Mouse (Mus musculus): ENCODE measurements around the gene Kif24. TPM values are rescaled to one million over a fixed set of nuclear protein-coding genes. Genes with fewer than 3 reads are reported as not detected.

Gene Kif24
- total RNA-seq, 2 experiments from 2014 or later: 0.86 to 1.3 TPM

DNA sequence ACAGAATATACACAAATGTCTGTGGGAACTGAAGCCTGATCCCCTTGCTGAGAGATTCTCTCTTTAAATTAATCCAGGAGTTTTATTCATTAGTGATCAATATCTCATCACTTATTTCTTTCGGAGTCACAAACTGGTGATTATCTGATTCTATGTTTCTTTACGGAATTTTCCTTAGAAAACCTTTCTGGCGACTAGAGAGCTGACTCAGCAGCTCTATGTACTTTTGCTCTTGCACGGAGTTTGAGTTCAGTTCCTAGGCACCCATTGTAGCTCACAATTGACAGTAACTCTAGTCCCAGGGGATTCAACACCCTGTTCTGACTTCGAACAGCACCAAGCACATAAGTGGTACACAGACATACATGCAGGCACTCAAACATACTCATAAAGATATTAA, 25.8 kb downstream of the Kif24 start:
- intact Hi-C loops (cut with DNase I; ENCODE audit: low total_unique reads): no loop called here

DNA sequence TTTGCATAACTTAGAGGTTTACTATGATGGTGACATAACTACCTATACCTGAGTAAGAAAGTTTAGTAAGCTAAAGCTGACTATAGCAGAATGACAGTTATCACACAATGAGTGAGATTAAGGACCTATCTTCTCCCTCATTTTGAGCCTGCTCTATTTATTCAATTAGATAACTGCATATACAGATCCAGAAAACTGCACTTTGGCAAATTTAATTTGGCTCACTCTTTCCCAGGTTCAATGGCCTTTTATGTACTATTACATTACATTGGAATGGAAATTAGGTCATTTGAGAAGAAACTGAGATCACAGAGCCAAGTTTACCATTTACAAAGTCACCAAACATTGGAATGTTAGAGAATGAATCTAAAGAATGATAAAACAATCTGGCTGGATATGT, 47.7 kb downstream of the Kif24 start:
- intact Hi-C loops (cut with DNase I; ENCODE audit: low total_unique reads): no loop called here
- no peak for DNase-seq

More for the DNA sequence above, 25.8 kb downstream of the Kif24 start:
- DNase-seq: no peak

GRCm38 (mm10) chr4:41409341-41409740, 55.3 kb downstream of the Kif24 start:
- intact Hi-C loops (cut with DNase I; ENCODE audit: low total_unique reads): no loop called here
- no peak for DNase-seq

- no peak for DNase-seq
- intact Hi-C loops (cut with DNase I; ENCODE audit: low total_unique reads): no loop called here
These were observed 57.3 kb downstream of the Kif24 start for GRCm38 (mm10) chr4:41407353-41407752.

GRCm38 (mm10) chr4:41406597-41406996, 58.1 kb downstream of the Kif24 start:
- no peak for DNase-seq
- intact Hi-C loops (cut with DNase I; ENCODE audit: low total_unique reads): no loop called here

DNA sequence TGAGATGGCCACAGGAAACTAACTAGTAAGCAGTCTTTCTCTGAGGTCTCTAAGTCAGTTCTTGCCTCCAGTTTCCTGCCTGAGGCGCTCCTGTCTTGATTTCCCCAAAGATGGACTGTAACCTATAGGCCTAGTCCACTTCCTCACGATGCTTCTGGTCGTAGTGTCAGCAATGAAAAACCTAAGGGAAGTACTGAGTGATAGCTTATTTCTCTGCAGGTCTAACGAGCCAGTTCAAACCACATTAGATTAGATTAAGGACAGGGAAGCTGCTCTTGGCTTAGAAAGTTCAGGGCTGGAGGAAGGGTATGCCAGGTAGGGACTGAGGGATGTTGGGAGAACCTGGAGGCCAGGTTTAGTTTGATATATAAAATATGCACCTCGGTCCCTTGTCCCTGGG, 63.1 kb downstream of the Kif24 start:
- intact Hi-C loops (cut with DNase I; ENCODE audit: low total_unique reads): no loop called here
- no peak for DNase-seq

DNA sequence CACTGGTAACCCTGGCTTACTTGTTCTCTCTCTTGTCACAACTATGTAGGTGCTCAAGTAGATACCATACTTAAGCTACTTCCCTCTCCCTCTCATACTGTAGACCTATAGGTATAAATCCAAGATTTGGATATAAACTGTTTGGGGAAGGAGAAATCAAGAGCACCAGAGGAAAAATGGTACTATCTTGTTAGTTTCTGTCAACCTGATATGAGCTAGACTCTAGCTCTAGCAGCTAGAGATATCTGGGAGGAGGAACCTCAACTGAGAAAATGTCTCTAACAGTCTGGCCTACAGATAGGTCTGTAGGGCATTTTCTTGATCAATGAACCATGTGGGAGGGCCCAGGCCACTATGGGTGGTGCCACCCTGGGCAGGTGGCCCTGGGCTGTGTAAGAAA, 63.5 kb downstream of the Kif24 start:
- DNase-seq: no peak
- intact Hi-C loops (cut with DNase I; ENCODE audit: low total_unique reads): no loop called here

DNA sequence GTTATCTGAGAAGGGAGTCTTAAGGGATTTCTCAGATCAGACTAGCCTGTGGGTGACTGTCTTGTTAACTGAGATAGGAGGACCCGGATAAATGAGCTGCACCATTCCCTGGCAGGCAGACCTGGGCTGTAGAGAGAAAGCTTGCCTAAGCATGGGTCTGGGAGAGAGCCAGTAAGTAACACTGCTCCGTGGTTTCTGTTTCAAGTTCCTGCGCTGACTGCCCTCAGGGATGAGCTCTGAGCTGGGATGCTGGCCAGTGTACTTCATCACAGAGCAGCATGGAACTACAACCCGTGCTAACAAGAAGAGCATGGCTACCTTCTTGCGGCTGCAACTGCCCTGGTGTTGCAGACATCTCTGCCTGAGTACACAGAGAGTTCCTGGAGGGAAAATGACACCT, 64.8 kb downstream of the Kif24 start:
- intact Hi-C loops (cut with DNase I; ENCODE audit: low total_unique reads): no loop called here
- DNase-seq: peak; percentile 76

GRCm38 (mm10) chr4:41398353-41398752, 66.3 kb downstream of the Kif24 start:
- DNase-seq: no peak
- intact Hi-C loops (cut with DNase I; ENCODE audit: low total_unique reads): no loop called here

DNA sequence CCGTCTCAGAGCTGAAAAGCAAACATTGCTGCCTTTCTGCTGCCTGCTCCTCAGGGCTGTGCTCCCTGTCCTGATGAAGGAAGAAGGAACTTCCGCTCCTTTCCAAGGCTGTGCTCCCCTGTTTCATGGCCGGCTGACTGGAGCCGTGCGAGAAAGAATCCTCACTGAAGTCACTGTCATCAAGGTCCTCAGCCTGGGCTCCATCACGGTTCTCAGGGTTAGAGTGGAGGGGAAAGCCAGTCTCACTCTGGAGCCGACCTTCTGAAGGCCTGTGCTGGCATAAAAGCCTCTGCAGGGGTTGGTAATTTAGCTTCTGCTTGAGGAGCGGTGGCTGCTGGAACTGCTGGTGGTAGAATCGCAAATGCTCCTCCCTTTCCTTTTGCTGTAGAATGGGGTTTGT, 70.0 kb downstream of the Kif24 start:
- intact Hi-C loops (cut with DNase I; ENCODE audit: low total_unique reads): no loop called here
- DNase-seq: no peak

GRCm38 (mm10) chr4:41391015-41391414, 73.7 kb downstream of the Kif24 start:
- no peak for DNase-seq
- intact Hi-C loops (cut with DNase I; ENCODE audit: low total_unique reads): no loop called here

- intact Hi-C loops (cut with DNase I; ENCODE audit: low total_unique reads): no loop called here
- DNase-seq: peak; percentile 82
These were observed 74.6 kb downstream of the Kif24 start for GRCm38 (mm10) chr4:41390122-41390521.

GRCm38 (mm10) chr4:41389240-41389639, 75.4 kb downstream of the Kif24 start:
- DNase-seq: no peak
- intact Hi-C loops (cut with DNase I; ENCODE audit: low total_unique reads): loop anchor here (10.0 kb wide), 2 partner anchors 74 to 164 kb away; partner anchors contain the start of gene Dcaf12

DNA sequence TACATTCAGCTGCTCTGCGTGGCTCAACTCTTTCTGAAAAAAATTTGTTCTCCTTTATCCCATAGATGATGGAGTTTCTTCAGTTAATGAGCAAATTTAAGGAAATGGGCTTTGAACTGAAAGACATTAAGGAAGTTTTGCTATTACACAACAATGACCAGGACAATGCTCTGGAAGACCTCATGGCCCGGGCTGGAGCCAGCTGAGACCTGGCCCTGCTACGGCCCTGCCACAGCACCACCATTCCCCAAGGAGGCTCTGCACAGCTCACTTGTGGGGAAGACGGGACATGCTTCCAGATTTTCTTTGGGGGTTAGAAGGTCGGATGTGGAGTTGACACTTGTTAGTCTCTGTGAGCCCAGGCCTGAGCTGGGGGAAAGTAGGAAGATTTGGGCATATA, 76.1 kb downstream of the Kif24 start:
- DNase-seq: no peak
- intact Hi-C loops (cut with DNase I; ENCODE audit: low total_unique reads): loop anchor here (10.0 kb wide), 2 partner anchors 74 to 164 kb away; partner anchors contain the start of gene Dcaf12

DNA sequence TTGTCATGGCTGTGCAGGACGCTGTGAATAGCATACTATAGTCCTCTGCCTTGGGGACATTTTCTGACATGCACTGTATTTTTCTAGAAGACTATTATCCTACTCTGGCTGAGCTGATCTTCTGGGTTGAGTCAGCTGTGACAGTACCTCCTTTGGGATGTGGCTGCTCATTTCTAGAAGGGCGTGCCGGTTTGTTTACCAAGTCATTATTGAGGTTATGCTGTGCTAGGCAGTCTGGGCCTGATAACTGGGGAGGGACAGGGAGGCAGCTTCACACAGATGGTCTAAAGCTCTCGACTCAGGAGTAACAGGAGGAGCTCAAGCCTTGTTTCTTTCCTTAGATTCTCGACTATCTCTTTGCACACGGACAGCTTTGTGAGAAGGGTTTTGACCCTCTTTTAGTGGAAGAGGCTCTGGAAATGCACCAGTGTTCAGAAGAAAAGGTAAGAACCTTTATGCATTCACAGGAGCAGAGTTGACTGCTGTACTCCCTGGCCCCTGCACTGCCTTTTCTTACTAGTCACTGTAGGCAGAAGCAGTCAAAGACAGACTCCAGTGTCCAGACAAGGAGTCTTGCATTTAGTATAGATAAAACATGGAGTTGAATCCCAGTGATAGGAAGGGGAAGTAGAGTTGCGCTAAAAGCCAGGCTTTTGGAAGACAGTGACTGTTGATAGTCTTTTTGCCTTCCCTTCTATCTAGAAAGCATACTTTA, 76.8 kb downstream of the Kif24 start:
- DNase-seq: no peak

DNA sequence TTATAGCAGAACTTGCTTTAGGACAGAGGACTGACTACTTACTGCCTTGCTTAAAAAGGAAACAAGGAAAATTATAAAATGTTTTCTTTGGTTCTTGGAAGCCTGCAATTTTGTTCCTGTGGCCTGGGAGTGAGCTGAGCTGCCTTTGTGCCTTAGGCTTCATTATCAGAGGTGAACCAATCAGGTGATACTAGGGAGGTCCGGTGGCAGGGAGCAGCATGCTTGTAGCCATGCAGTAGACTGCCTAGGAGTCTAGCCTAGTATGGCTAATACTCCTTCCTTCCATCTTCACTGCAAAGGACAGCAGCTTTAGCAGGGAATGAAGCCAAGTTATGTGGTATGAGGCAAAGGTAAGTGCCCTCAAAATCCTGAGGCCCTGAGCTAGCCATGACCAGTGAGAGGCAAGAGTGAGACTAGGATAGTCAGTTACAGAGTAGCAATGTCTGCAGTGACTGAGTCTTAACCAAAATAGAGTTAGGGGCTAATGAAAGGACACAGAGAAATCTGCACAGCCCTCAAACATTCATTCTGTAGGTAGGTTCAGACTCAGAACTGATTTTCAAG, 78.2 kb downstream of the Kif24 start:
- intact Hi-C loops (cut with DNase I; ENCODE audit: low total_unique reads): loop anchor here (10.0 kb wide), 2 partner anchors 72 to 162 kb away; partner anchors contain the start of gene Dcaf12
- DNase-seq: no peak

More for the DNA sequence above, 76.8 kb downstream of the Kif24 start:
- intact Hi-C loops (cut with DNase I; ENCODE audit: low total_unique reads): loop anchor here (10.0 kb wide), 2 partner anchors 73 to 163 kb away; partner anchors contain the start of gene Dcaf12

- intact Hi-C loops (cut with DNase I; ENCODE audit: low total_unique reads): loop anchor here (10.0 kb wide), 2 partner anchors 67 to 157 kb away; partner anchors contain the start of gene Dcaf12
- DNase-seq: no peak
These were observed 83.3 kb downstream of the Kif24 start for GRCm38 (mm10) chr4:41381213-41381950.

GRCm38 (mm10) chr4:41377567-41377966, 87.1 kb downstream of the Kif24 start:
- DNase-seq: no peak
- intact Hi-C loops (cut with DNase I; ENCODE audit: low total_unique reads): no loop called here

DNA sequence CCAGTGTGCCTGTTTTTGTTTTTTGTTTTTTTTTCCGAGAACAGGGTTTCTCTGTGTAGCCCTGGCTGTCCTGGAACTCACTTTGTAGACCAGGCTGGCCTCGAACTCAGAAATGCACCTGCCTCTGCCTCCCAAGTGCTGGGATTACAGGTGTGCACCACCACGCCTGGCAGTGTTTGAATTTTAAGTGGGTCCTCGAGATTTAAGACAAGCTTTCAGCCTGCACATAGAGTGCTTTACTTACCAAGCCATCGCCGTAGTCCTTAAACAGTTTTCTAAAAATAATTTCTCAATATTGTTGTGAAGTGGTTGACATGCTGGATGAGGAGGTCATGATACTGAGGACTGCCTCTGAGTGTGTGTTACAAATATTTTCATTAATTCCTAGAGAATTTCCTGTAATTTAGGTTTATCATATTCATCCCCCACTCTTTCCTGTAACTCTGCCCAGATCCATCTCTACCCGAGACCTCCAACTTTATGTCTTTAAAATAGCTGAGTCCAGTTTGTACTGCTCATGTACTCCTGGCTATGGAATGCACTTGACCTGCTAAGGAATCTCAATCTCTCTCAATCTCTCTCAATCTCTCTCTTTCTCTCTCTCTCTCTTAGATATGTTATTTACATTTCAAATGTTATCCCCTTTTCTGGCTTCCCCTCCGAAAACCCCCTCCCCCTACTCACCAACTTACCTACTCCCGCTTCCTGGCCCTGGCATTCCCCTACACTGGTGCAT, 94.8 kb downstream of the Kif24 start:
- intact Hi-C loops (cut with DNase I; ENCODE audit: low total_unique reads): no loop called here

DNA sequence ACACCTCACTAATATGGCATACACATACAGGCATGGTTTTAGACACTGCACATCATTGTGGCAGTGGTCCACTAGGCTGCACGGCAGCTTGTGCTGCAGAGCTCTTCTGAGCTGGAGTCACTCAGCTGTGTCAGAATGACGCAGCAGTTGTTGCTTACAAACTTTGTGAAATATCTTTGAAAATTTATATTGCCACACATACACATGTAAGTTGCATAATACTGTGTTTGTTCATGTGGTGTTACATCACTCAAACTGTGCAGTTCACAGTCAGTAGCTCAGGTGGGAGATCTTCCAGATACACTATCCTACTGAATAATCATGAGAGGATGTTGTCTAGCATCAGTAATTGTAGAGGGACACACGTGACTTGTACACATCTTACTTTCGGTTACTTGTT, 96.5 kb downstream of the Kif24 start:
- DNase-seq: no peak
- intact Hi-C loops (cut with DNase I; ENCODE audit: low total_unique reads): no loop called here

More for the DNA sequence above, 94.8 kb downstream of the Kif24 start:
- no peak for DNase-seq
